Mouse (Mus musculus): ENCODE results near the gene Hnrnpl. TPM values are rescaled to one million over a fixed set of nuclear protein-coding genes. Genes with fewer than 3 reads are reported as not detected.

The Hnrnpl gene
- 284 and 285 TPM in 2 replicates for polyA plus RNA-seq (2015; fragmentation: Nextera tagmentation; extraction: Ambion mirVana)

GRCm38 (mm10) chr7:28808221-28808941 is at the start of gene Hnrnpl:
Gene Hnrnpl, plus strand, starts transcription at chr7:28808541.
- WGBS = 2% methylated on average over 35 of the region's 35 CpGs
- peak; percentile 20 for ATAC-seq (ENCODE audit: low FRiP score, low read depth)
- Histone ChIP-seq H3K4me3 (peak within 1 kb of the TSS; percentile 73), H3K4me2 (replicated peaks) (peak within 1 kb of the TSS; percentile 96), H3K4me1 (peaks cover 34% of the 10 kb centered on the region), H3K9me3 (no peaks in the 10 kb centered on the region), H3K36me3 (peaks cover 15% of the 10 kb centered on the region), H3K27me3 (no peaks in the 10 kb centered on the region), H3K9ac (peak within 1 kb of the TSS; percentile 92), H3K27ac (peak within 1 kb of the TSS; percentile 100)

GRCm38 (mm10) chr7:28758623-28759022 is 49.7 kb upstream of the Hnrnpl start:
- Histone ChIP-seq H3K4me3 (no peak overlapping the region), H3K4me1 (peaks cover 14% of the 10 kb centered on the region), H3K36me3 (peaks cover 44% of the 10 kb centered on the region), H3K4me2 (replicated peaks) (no peak overlapping the region), H3K27ac (no peak overlapping the region), H3K27me3 (peaks cover 24% of the 10 kb centered on the region), H3K9ac (no peak overlapping the region), H3K9me3 (no peaks in the 10 kb centered on the region)
- WGBS = 82% methylated on average over 13 of the region's 13 CpGs
- ATAC-seq (ENCODE audit: low FRiP score, low read depth) = no peak

GRCm38 (mm10) chr7:28761907-28762306 is 46.4 kb upstream of the Hnrnpl start:
- peaks cover 8% of the 10 kb centered on the region for H3K27me3 ChIP-seq
- H3K27ac ChIP-seq = no peak overlapping the region
- no peak overlapping the region for H3K4me3 ChIP-seq
- no peaks in the 10 kb centered on the region for H3K9me3 ChIP-seq
- no peak overlapping the region for H3K9ac ChIP-seq
- ATAC-seq (ENCODE audit: low FRiP score, low read depth) = no peak
- H3K4me2 ChIP-seq (replicated peaks) = no peak overlapping the region
- peaks cover 9% of the 10 kb centered on the region for H3K4me1 ChIP-seq
- peaks cover 40% of the 10 kb centered on the region for H3K36me3 ChIP-seq
- WGBS = 94% methylated on average over 9 of the region's 9 CpGs

- Histone ChIP-seq H3K4me3 (peak overlapping the region; percentile 79), H3K27me3 (no peaks in the 10 kb centered on the region), H3K36me3 (peaks cover 18% of the 10 kb centered on the region), H3K4me2 (replicated peaks) (peak overlapping the region; percentile 77), H3K9ac (0 out of 2 replicates have a peak overlapping the region, but pooled peaks have one; percentile 80), H3K9me3 (no peaks in the 10 kb centered on the region), H3K27ac (no peak overlapping the region), H3K4me1 (peaks cover 22% of the 10 kb centered on the region)
- no peak for ATAC-seq (ENCODE audit: low FRiP score, low read depth)
- WGBS = 87% methylated on average over 6 of the region's 6 CpGs
These were observed 43.1 kb upstream of the Hnrnpl start for GRCm38 (mm10) chr7:28765211-28765610.

GRCm38 (mm10) chr7:28766173-28766879 is 42.0 kb upstream of the Hnrnpl start, which contains the start of gene Sirt2:
Gene Sirt2, plus strand, starts transcription at chr7:28766735.
- Histone ChIP-seq H3K9ac (peak within 1 kb of the TSS; percentile 80), H3K4me1 (peaks cover 22% of the 10 kb centered on the region), H3K27me3 (no peaks in the 10 kb centered on the region), H3K9me3 (no peaks in the 10 kb centered on the region), H3K4me3 (peak within 1 kb of the TSS; percentile 79), H3K4me2 (replicated peaks) (peak within 1 kb of the TSS; percentile 77), H3K27ac (no peak within 1 kb of the TSS), H3K36me3 (peaks cover 8% of the 10 kb centered on the region)
- WGBS = under 1% methylated on average over 45 of the region's 45 CpGs
- peak; percentile 99 for ATAC-seq (ENCODE audit: low FRiP score, low read depth)

GRCm38 (mm10) chr7:28766910-28767309 is 41.4 kb upstream of the Hnrnpl start:
- ATAC-seq (ENCODE audit: low FRiP score, low read depth) = no peak
- Histone ChIP-seq H3K4me3 (peak overlapping the region; percentile 79), H3K27ac (no peak overlapping the region), H3K36me3 (peaks cover 4% of the 10 kb centered on the region), H3K9ac (peak overlapping the region; percentile 75), H3K9me3 (no peaks in the 10 kb centered on the region), H3K27me3 (no peaks in the 10 kb centered on the region), H3K4me1 (peaks cover 22% of the 10 kb centered on the region), H3K4me2 (replicated peaks) (peak overlapping the region; percentile 69)
- 2% methylated on average over 14 of the region's 14 CpGs for WGBS

GRCm38 (mm10) chr7:28767462-28767965 is 40.8 kb upstream of the Hnrnpl start, which contains the start of gene Nfkbib:
Gene Nfkbib, minus strand, starts transcription at chr7:28767512.
- Histone ChIP-seq H3K4me2 (replicated peaks) (peak within 1 kb of the TSS; percentile 77), H3K4me3 (peak within 1 kb of the TSS; percentile 79), H3K9me3 (no peaks in the 10 kb centered on the region), H3K9ac (peak within 1 kb of the TSS; percentile 80), H3K4me1 (peaks cover 22% of the 10 kb centered on the region), H3K36me3 (peaks cover 8% of the 10 kb centered on the region), H3K27ac (no peak within 1 kb of the TSS), H3K27me3 (no peaks in the 10 kb centered on the region)
- WGBS = 60% methylated on average over 7 of the region's 7 CpGs
- no peak for ATAC-seq (ENCODE audit: low FRiP score, low read depth)

- H3K4me2 ChIP-seq (replicated peaks) = no peak overlapping the region
- no peak overlapping the region for H3K4me3 ChIP-seq
- peaks cover 20% of the 10 kb centered on the region for H3K36me3 ChIP-seq
- no peak for ATAC-seq (ENCODE audit: low FRiP score, low read depth)
- H3K27ac ChIP-seq = no peak overlapping the region
- no peak overlapping the region for H3K9ac ChIP-seq
- H3K9me3 ChIP-seq = no peaks in the 10 kb centered on the region
- H3K4me1 ChIP-seq = peaks cover 22% of the 10 kb centered on the region
- WGBS = 93% methylated on average over 9 of the region's 9 CpGs
- no peaks in the 10 kb centered on the region for H3K27me3 ChIP-seq
These were observed 38.9 kb upstream of the Hnrnpl start for GRCm38 (mm10) chr7:28769414-28769958.

GRCm38 (mm10) chr7:28770309-28770708 is 38.0 kb upstream of the Hnrnpl start:
- WGBS = 90% methylated on average over 3 of the region's 3 CpGs
- Histone ChIP-seq H3K27ac (no peak overlapping the region), H3K4me2 (replicated peaks) (no peak overlapping the region), H3K36me3 (peaks cover 28% of the 10 kb centered on the region), H3K9ac (no peak overlapping the region), H3K27me3 (no peaks in the 10 kb centered on the region), H3K4me3 (no peak overlapping the region), H3K9me3 (no peaks in the 10 kb centered on the region), H3K4me1 (peaks cover 20% of the 10 kb centered on the region)
- no peak for ATAC-seq (ENCODE audit: low FRiP score, low read depth)

- no peak overlapping the region for H3K4me2 ChIP-seq (replicated peaks)
- ATAC-seq (ENCODE audit: low FRiP score, low read depth) = no peak
- 96% methylated on average over 11 of the region's 11 CpGs for WGBS
- H3K27ac ChIP-seq = no peak overlapping the region
- peaks cover 13% of the 10 kb centered on the region for H3K4me1 ChIP-seq
- peaks cover 42% of the 10 kb centered on the region for H3K36me3 ChIP-seq
- no peak overlapping the region for H3K9ac ChIP-seq
- H3K27me3 ChIP-seq = no peaks in the 10 kb centered on the region
- no peaks in the 10 kb centered on the region for H3K9me3 ChIP-seq
- H3K4me3 ChIP-seq = no peak overlapping the region
These were observed 36.5 kb upstream of the Hnrnpl start for GRCm38 (mm10) chr7:28771867-28772266.

- no peak; the same call in 1 of the 2 replicates for ATAC-seq (ENCODE audit: low FRiP score, low read depth)
- Histone ChIP-seq H3K9ac (no peak overlapping the region), H3K36me3 (peaks cover 52% of the 10 kb centered on the region), H3K9me3 (no peaks in the 10 kb centered on the region), H3K4me3 (no peak overlapping the region), H3K27ac (no peak overlapping the region), H3K27me3 (no peaks in the 10 kb centered on the region), H3K4me1 (peaks cover under 1% of the 10 kb centered on the region; the same call in 1 of the 2 replicates), H3K4me2 (replicated peaks) (no peak overlapping the region)
- WGBS = 68% methylated on average over 3 of the region's 3 CpGs
These were observed 35.2 kb upstream of the Hnrnpl start for GRCm38 (mm10) chr7:28773163-28773562.

- Histone ChIP-seq H3K4me2 (replicated peaks) (no peak overlapping the region), H3K27ac (0 out of 2 replicates have a peak overlapping the region, but pooled peaks have one; percentile 15), H3K4me3 (no peak overlapping the region), H3K4me1 (no peaks in the 10 kb centered on the region), H3K27me3 (no peaks in the 10 kb centered on the region), H3K9me3 (no peaks in the 10 kb centered on the region), H3K9ac (no peak overlapping the region), H3K36me3 (peaks cover 59% of the 10 kb centered on the region)
- 83% methylated on average over 12 of the region's 12 CpGs for WGBS
- ATAC-seq (ENCODE audit: low FRiP score, low read depth) = peak; percentile 41; the same call in 1 of the 2 replicates
These were observed 34.2 kb upstream of the Hnrnpl start for GRCm38 (mm10) chr7:28774164-28774563.

Measured in limb, embryonic 13.5 days (tissue).